Mouse (Mus musculus) kidney, adult 9 months (tissue): ENCODE data around the gene Cnpy2.
A peak's percentile ranks its signal among the peaks of the same experiment; 100 is the strongest.
"Not testable (repeated sequence)": the region's sequence is repeated elsewhere in the genome, so short reads cannot be mapped to it uniquely, and the experiment has no call there.

Source experiments
- DNase-seq: peaks from one replicate; pipeline ENCODE4 v3.0.0; 2022

Gene Cnpy2

GRCm38 (mm10) chr10:128322141-128323108 lies at the start of gene Cnpy2:
Gene Cnpy2, plus strand, starts transcription at chr10:128322459.
- DNase-seq: peak; percentile 90

GRCm38 (mm10) chr10:128272819-128273439 lies 49.3 kb upstream of the Cnpy2 start:
- DNase-seq: not testable (repeated sequence)

GRCm38 (mm10) chr10:128275374-128275773 lies 46.9 kb upstream of the Cnpy2 start:
- DNase-seq: not testable (repeated sequence)

GRCm38 (mm10) chr10:128278158-128278557 lies 44.1 kb upstream of the Cnpy2 start:
- no peak for DNase-seq

- DNase-seq: peak; percentile 56
These were observed 41.3 kb upstream of the Cnpy2 start for GRCm38 (mm10) chr10:128280943-128281342.

GRCm38 (mm10) chr10:128281682-128282081 lies 40.6 kb upstream of the Cnpy2 start:
- no peak for DNase-seq

- DNase-seq: peak; percentile 33
These were observed 39.3 kb upstream of the Cnpy2 start for GRCm38 (mm10) chr10:128282886-128283450.

GRCm38 (mm10) chr10:128283604-128284579 lies 38.4 kb upstream of the Cnpy2 start:
- DNase-seq: peak; percentile 74

- DNase-seq: not testable (repeated sequence)
These were observed 31.7 kb upstream of the Cnpy2 start for GRCm38 (mm10) chr10:128290594-128290993.

- DNase-seq: no peak
These were observed 25.7 kb upstream of the Cnpy2 start for GRCm38 (mm10) chr10:128296370-128297090.

GRCm38 (mm10) chr10:128297221-128297620 lies 25.0 kb upstream of the Cnpy2 start:
- no peak for DNase-seq

GRCm38 (mm10) chr10:128297622-128298021 lies 24.6 kb upstream of the Cnpy2 start:
- no peak for DNase-seq

- no peak for DNase-seq
These were observed 24.0 kb upstream of the Cnpy2 start for GRCm38 (mm10) chr10:128298243-128298642.

- DNase-seq: no peak
These were observed 23.5 kb upstream of the Cnpy2 start, which contains the start of gene Il23a for GRCm38 (mm10) chr10:128298702-128299171. Gene Il23a, minus strand, starts transcription at chr10:128298752.

GRCm38 (mm10) chr10:128302357-128302756 lies 19.9 kb upstream of the Cnpy2 start:
- peak; percentile 28 for DNase-seq

GRCm38 (mm10) chr10:128302785-128303125 lies 19.5 kb upstream of the Cnpy2 start:
- no peak for DNase-seq

GRCm38 (mm10) chr10:128303126-128304021 lies 18.9 kb upstream of the Cnpy2 start, which contains the start of gene Pan2:
Gene Pan2, plus strand, starts transcription at chr10:128303335.
- peak; percentile 100 for DNase-seq

- no peak for DNase-seq
These were observed 12.6 kb upstream of the Cnpy2 start for GRCm38 (mm10) chr10:128309654-128310053.

- no peak for DNase-seq
These were observed 12.1 kb upstream of the Cnpy2 start for GRCm38 (mm10) chr10:128310177-128310576.

- DNase-seq: no peak
These were observed 11.4 kb upstream of the Cnpy2 start for GRCm38 (mm10) chr10:128310902-128311301.
